Mouse (Mus musculus) stomach, postnatal 0 days (tissue): ENCODE measurements around the gene Nprl3.

Source experiments
- CTCF ChIP-seq: IDR thresholded peaks from 2 replicates; pipeline ENCODE4 v1.5.1; 2016; ENCODE audit warnings: antibody characterized with exemption, low read depth, mild to moderate bottlenecking, moderate library complexity
- EP300 ChIP-seq: optimal IDR thresholded peaks from 2 replicates; pipeline ENCODE3; 2016; ENCODE audit warnings: antibody characterized with exemption

GRCm38 (mm10) chr11:32271178-32271577 lies 3.7 kb upstream of the Nprl3 start:
- TF ChIP-seq CTCF (no peak), EP300 (no peak)
